Mouse (Mus musculus) liver, embryonic 14.5 days (tissue): ENCODE results near the gene Ank. TPM values are rescaled to one million over a fixed set of nuclear protein-coding genes. Genes with fewer than 3 reads are reported as not detected.

Source experiments
- ATAC-seq: fragments of 200-750 bp; cut with Nextera tagmentation; 2 replicates; pipeline ENCODE4 v1.8.0; 2017; ENCODE audit warnings: moderate number of reproducible peaks, mild to moderate bottlenecking, moderate library complexity; ENCODE audit not compliant: insufficient read depth
- DNase-seq, 3 experiments: peaks; one replicate each; pipeline ENCODE4 v3.0.0-alpha.2; 2012 to 2013; ENCODE audit warnings: low read depth in 3 of 3, low spot score in 3 of 3
- H3K27ac ChIP-seq: fragments of 300-500 bp; sonication (generic); 2 replicates; pipeline ENCODE4 v1.5.1; 2014; ENCODE audit warnings: moderate library complexity, mild to moderate bottlenecking, control low read depth, inconsistent platforms
- H3K27me3 ChIP-seq: fragments of 300-500 bp; sonication (generic); 2 replicates; pipeline ENCODE4 v1.6.1; 2014; ENCODE audit warnings: mild to moderate bottlenecking, low read length, moderate library complexity; ENCODE audit not compliant: control insufficient read depth, insufficient read depth
- H3K36me3 ChIP-seq: fragments of 300-500 bp; sonication (generic); replicated peaks from 2 replicates; pipeline ENCODE4 v1.6.1; 2014; ENCODE audit warnings: low read depth; ENCODE audit not compliant: control insufficient read depth, insufficient read depth
- H3K4me1 ChIP-seq, 2 experiments: fragments of 200-500 bp in 1 of 2; fragments of 300-500 bp in 1 of 2; sonication (generic) in 1 of 2; replicated peaks; 2 replicates each; pipeline ENCODE4 v1.6.1; 2012 to 2014; ENCODE audit warnings: antibody characterized with exemption in 1 of 2, inconsistent platforms in 1 of 2, low read length in 1 of 2; ENCODE audit not compliant: control insufficient read depth in 2 of 2, insufficient read depth in 2 of 2
- H3K4me2 ChIP-seq: fragments of 300-500 bp; sonication (generic); 2 replicates; pipeline ENCODE4 v1.6.1; 2014; ENCODE audit warnings: low read depth, mild to moderate bottlenecking, control low read depth, moderate library complexity
- H3K4me3 ChIP-seq, 2 experiments: fragments of 200-500 bp in 1 of 2; fragments of 300-500 bp in 1 of 2; sonication (generic) in 1 of 2; 2 replicates each; pipeline ENCODE4 v1.5.1; 2012 to 2014; ENCODE audit warnings: low read depth in 2 of 2, low read length in 2 of 2, mild to moderate bottlenecking in 2 of 2, control low read depth in 1 of 2, inconsistent platforms in 1 of 2, moderate library complexity in 1 of 2; ENCODE audit not compliant: insufficient read depth in 1 of 2
- H3K9ac ChIP-seq: fragments of 300-500 bp; sonication (generic); replicated peaks from 2 replicates; pipeline ENCODE4 v1.6.1; 2014; ENCODE audit warnings: mild to moderate bottlenecking, control low read depth, moderate library complexity
- H3K9me3 ChIP-seq: fragments of 300-500 bp; sonication (generic); 2 replicates; pipeline ENCODE4 v1.6.1; 2016; ENCODE audit warnings: low read length, mixed read lengths; ENCODE audit not compliant: control insufficient read depth
- CTCF ChIP-seq: IDR thresholded peaks from 2 replicates; pipeline ENCODE4 v1.5.1; 2016; ENCODE audit warnings: antibody characterized with exemption, low read depth, control low read depth
- EP300 ChIP-seq: IDR thresholded peaks from 2 replicates; pipeline ENCODE4 v1.6.1; 2016; ENCODE audit warnings: antibody characterized with exemption, low read depth
- WGBS: fragments of 180-500 bp; shearing (Covaris S2); extraction: QIAGEN DNeasy Blood & Tissue Kit; methylation state at CpG from one replicate; pipeline ENCODE4 v1.1.7; 2014; ENCODE audit not compliant: insufficient replicate concordance; 5-methylcytosine and 5-hydroxymethylcytosine counted together
- polyA plus RNA-seq, 2 experiments: library from polyadenylated mRNA; depleted of rRNA in 1 of 2; stranded (reverse) in 1 of 2; unstranded in 1 of 2; fragments of >200 nt; fragmentation: Nextera tagmentation in 1 of 2; extraction: Ambion mirVana in 1 of 2; gene quantifications; 2 replicates each; pipeline versions ENCODE4 v1.2.1 to v1.2.3; 2012 to 2014

Ank gene
- polyA plus RNA-seq, 2 experiments = 13.6 to 24.6 TPM

GRCm38 (mm10) chr15:27506893-27507596 is 40.6 kb downstream of the Ank start:
- DNase-seq = no peak
- TF ChIP-seq EP300 = no peak
- no peak for TF ChIP-seq CTCF
- Histone ChIP-seq H3K9me3 (no peaks in the 10 kb centered on the region), H3K27ac (no peak overlapping the region), H3K4me1 (peaks cover 17 to 25% of the 10 kb centered on the region in 2 experiments), H3K36me3 (no peaks in the 10 kb centered on the region), H3K27me3 (no peaks in the 10 kb centered on the region), H3K4me2 (0 out of 2 replicates have a peak overlapping the region, but pooled peaks have one; percentile 2), H3K9ac (no peak overlapping the region), H3K4me3 (no peak overlapping the region)
- WGBS = 85% methylated on average over 15 of the region's 15 CpGs
- ATAC-seq = no peak

GRCm38 (mm10) chr15:27508169-27508568 is 41.7 kb downstream of the Ank start:
- DNase-seq (no peak), ATAC-seq (no peak)
- 79% methylated on average over 7 of the region's 7 CpGs for WGBS
- Histone ChIP-seq H3K9me3 (no peaks in the 10 kb centered on the region), H3K4me3 (no peak overlapping the region), H3K9ac (no peak overlapping the region), H3K4me2 (no peak overlapping the region), H3K27me3 (no peaks in the 10 kb centered on the region), H3K4me1 (peaks cover 17 to 25% of the 10 kb centered on the region in 2 experiments), H3K36me3 (no peaks in the 10 kb centered on the region), H3K27ac (no peak overlapping the region)
- no peak for TF ChIP-seq EP300
- no peak for TF ChIP-seq CTCF

GRCm38 (mm10) chr15:27508982-27509381 is 42.5 kb downstream of the Ank start:
- 89% methylated on average over 17 of the region's 17 CpGs for WGBS
- H3K9me3 ChIP-seq = no peaks in the 10 kb centered on the region
- DNase-seq (no peak), ATAC-seq (no peak)
- H3K4me2 ChIP-seq = no peak overlapping the region
- no peaks in the 10 kb centered on the region for H3K27me3 ChIP-seq
- TF ChIP-seq CTCF = no peak
- no peak for TF ChIP-seq EP300
- no peaks in the 10 kb centered on the region for H3K36me3 ChIP-seq
- peaks cover 17 to 21% of the 10 kb centered on the region in 2 experiments for H3K4me1 ChIP-seq
- no peak overlapping the region for H3K4me3 ChIP-seq
- H3K9ac ChIP-seq = no peak overlapping the region
- H3K27ac ChIP-seq = no peak overlapping the region

GRCm38 (mm10) chr15:27516927-27517326 is 50.5 kb downstream of the Ank start:
- WGBS = 56% methylated on average over 1 of the region's 1 CpGs
- no peak overlapping the region for H3K4me2 ChIP-seq
- TF ChIP-seq CTCF = no peak
- TF ChIP-seq EP300 = no peak
- no peak for DNase-seq
- no peaks in the 10 kb centered on the region for H3K36me3 ChIP-seq
- H3K4me3 ChIP-seq = no peak overlapping the region
- no peaks in the 10 kb centered on the region for H3K27me3 ChIP-seq
- H3K9ac ChIP-seq = no peak overlapping the region
- H3K4me1 ChIP-seq = peaks cover 0 to 8% of the 10 kb centered on the region in 2 experiments; a peak in 1 of 4 replicates
- ATAC-seq = no peak
- no peaks in the 10 kb centered on the region for H3K9me3 ChIP-seq
- H3K27ac ChIP-seq = no peak overlapping the region

DNA sequence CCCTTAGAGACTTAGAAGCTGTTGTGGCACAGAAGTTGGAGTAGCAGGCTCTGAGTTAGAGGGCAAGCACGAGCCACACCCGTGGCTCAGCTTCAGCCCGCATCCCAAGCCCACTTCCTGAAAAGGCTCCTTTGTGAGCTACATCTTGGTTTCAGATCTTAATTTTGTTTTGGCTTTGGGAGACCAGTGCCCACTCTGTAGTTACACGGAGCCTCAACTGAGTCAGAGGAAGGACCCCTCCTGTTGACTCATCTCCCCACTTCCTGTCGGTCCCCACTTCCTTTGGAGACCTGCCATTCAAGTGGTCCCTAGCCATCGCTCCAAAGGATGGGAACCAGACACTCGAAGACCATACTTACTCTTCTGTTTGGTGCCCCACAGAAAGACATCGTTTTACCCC is 51.5 kb downstream of the Ank start:
- no peak overlapping the region for H3K9ac ChIP-seq
- H3K4me3 ChIP-seq = no peak overlapping the region
- ATAC-seq (no peak), DNase-seq (no peak)
- TF ChIP-seq EP300 (no peak), CTCF (no peak)
- H3K36me3 ChIP-seq = no peaks in the 10 kb centered on the region
- H3K9me3 ChIP-seq = no peaks in the 10 kb centered on the region
- no peaks in the 10 kb centered on the region for H3K27me3 ChIP-seq
- 25% methylated on average over 8 of the region's 8 CpGs for WGBS
- H3K4me1 ChIP-seq = peaks cover 0 to 8% of the 10 kb centered on the region in 2 experiments; a peak in 2 of 4 replicates
- no peak overlapping the region for H3K4me2 ChIP-seq
- no peak overlapping the region for H3K27ac ChIP-seq
